Mouse (Mus musculus) gastrocnemius, postnatal 25 days (tissue): ENCODE results near the gene C530008M17Rik. TPM values are rescaled to one million over a fixed set of nuclear protein-coding genes. Genes with fewer than 3 reads are reported as not detected.

Experiments used
- DNase-seq: peaks from one replicate; pipeline ENCODE4 v3.0.0; 2022
- long read RNA-seq, 2 experiments: library from polyadenylated mRNA; stranded (forward); transcript quantifications; one replicate each; pipeline ENCODE4 v2.0.0; 2021
- total RNA-seq, 2 experiments: library from RNA; stranded (reverse); gene quantifications; 1 replicate in 1 of 2; 2 replicates in 1 of 2; pipeline ENCODE4 v1.2.3; 2021

The C530008M17Rik gene
- 1 to 10 TPM; 1.9 to 3.8 TPM for total RNA-seq
- long read RNA-seq, experiment 1, partial matches to known transcripts: 1 of 2 reads
- long read RNA-seq, experiment 1, other reads (novel, unspliced or antisense): 0 of 2 reads
- long read RNA-seq, experiment 2, partial matches to known transcripts: 2 of 5 reads
- long read RNA-seq, experiment 2, other reads (novel, unspliced or antisense): 3 of 5 reads

GRCm38 (mm10) chr5:76656212-76656611, at the start of gene C530008M17Rik:
Gene C530008M17Rik (plus strand): TSS chr5:76656512.
- DNase-seq: no peak

- no peak for DNase-seq
These were observed 46.5 kb upstream of the C530008M17Rik start for GRCm38 (mm10) chr5:76609702-76610370.

- DNase-seq: no peak
These were observed 43.3 kb upstream of the C530008M17Rik start for GRCm38 (mm10) chr5:76612867-76613499.

DNA sequence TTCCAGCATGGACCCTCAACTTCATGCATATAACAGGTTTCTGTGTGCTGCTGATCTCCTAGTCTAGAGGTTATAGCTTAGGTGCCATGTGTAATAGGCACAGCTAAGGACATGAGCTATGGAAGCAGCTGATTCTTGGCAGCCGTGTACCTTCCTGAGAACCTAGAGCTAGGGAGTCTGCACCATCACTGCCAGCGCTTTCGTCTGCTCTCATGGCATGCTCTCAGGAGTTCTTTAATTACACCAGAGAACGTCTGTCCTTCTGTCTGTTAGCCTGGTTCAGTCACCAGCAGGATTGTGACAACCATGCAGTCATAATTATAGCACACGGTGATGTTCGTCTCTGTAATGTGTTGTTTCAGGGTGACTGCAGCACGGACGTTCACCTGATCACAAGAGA, 41.0 kb upstream of the C530008M17Rik start:
- no peak for DNase-seq

DNA sequence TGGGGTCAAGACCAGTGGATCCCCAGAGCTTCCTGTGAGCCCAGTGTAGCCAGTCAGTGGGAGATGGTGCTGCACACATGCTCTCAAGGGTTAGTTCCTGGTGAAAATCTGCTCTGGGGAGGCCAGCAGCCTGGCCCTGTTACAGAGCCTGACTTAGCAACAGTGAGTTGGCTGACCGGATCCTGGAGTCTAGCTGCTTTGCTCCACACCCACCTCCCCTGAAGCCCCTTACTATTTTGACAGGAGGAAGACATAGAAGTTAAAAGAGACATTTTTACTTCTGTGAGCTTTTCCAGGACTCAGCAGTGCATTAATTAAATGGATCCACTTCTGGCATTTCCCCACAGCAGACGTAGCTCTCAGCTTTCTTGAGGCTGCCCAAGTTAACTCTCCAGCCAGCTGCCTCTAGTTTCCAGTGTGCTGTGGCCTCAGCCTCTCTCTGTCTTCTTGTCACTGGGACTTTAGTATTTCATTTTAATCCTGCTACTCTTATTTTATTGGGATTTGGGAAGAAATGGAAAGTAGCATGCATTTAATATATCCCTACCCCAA, 40.0 kb upstream of the C530008M17Rik start:
- DNase-seq: no peak

DNA sequence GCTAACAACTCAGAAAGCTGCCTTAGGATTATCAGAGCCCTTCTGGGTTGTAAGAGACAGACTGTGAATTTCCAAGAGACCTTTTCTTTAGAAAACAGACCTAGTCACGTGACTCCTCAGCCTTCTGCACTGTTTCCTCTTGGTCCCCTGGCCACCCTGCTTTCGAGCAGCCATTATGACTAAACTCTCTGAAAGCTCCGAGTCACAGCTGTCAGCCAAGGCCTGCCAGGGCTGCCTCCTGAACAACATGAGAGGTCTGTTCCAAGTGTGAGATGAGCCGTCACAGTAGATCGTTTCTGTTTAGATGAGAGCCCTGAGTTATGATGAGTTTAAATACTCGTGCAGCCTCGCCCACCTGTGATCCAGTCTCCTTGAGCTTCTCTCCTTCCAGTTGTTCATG, 37.6 kb upstream of the C530008M17Rik start:
- DNase-seq: no peak

GRCm38 (mm10) chr5:76623759-76624158, 32.6 kb upstream of the C530008M17Rik start:
- DNase-seq: no peak

DNA sequence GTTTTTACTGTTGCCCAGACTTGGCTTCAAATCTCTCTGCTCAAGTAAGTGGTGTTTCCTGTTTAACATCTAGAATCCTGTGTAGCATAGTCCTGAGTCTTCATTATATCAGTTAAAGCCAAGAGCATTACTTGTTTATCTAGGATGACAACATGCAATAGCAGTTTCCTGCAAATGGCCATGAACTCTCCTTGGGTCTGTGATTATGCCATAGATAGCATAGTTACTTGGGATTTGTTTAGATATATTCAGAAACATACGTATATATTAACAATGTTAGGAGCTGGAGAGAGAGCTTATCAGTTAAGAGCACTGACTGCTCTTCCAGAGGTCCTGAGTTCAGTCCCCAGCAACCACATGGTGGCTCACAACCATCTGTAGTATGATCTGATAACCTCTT, 28.5 kb upstream of the C530008M17Rik start:
- DNase-seq: no peak

DNA sequence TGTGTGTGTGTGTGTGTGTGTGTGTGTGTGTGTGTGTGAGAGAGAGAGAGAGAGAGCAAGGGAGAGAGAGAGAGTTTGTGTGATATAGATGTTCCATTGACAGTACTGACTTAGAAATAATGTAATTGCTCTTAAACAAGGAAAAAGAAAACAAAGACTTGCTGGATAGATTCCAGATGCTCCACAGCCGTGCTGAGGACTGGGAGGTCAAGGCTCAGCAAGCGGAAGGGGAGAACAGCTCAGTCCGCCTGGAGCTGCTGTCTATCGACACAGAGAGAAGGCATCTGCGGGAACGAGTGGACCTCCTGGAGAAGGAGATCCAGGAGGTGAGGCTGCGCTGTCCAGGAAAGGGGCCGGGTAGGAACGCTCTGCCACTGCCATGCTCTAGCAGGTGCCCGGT, 22.3 kb upstream of the C530008M17Rik start:
- DNase-seq: no peak

DNA sequence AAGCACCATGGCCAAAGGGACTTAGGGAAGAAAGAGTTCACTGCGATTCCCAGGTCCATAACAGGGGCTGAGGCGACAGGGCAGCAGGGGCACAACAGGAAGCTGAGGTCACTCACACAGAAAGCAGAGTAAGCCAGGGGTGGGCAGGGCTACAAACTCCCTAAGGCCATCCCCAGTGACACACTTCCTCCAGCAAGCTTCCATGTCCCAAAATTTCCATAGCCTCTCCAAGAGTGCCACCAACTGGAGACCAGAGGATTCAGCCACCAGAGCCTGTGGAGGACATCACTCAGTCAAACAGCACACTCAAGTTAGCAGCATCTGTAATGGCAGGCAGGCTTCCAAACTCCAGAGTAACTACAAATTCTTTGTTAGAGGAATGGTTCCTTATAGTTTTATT, 20.7 kb upstream of the C530008M17Rik start:
- no peak for DNase-seq

DNA sequence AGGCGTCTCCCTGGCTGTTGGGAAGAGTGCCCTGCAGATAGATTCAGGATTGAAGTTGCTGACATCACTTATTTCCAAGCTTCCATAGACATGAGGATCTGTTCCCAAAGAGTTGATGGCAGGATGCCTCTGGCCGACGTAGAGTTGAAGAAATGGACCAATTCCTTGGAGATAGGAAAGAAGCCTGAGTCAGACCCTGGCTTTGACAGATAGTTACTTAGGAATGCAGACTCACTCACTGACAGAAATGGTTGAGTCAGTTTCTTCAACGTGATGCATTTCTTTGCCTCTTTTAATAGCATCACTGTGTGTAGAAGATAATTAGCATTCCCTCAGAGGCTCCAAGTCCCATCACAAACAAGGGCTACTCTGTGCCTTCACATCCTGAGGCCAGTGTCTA, 14.2 kb upstream of the C530008M17Rik start:
- DNase-seq: no peak

GRCm38 (mm10) chr5:76644234-76644633, 12.1 kb upstream of the C530008M17Rik start:
- DNase-seq: no peak

- no peak for DNase-seq
These were observed 11.0 kb upstream of the C530008M17Rik start for GRCm38 (mm10) chr5:76645091-76645868.

DNA sequence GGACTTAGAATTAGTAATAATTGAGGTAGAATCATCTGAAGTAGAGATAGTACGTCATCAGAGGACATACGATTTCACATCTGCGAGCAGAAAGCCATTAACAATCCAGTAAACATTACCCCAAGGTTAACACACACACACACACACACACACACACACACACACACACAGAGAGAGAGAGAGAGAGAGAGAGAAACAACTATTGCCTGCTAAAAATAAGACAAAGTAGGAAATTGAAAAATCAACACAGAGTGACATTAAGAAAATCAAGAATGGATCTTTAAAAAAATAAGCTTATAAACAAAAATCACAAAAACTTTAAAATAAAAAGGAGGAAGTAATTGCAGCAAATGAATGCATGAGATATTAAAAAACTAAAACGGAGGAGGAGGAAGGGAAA, 6.4 kb upstream of the C530008M17Rik start:
- DNase-seq: no peak

DNA sequence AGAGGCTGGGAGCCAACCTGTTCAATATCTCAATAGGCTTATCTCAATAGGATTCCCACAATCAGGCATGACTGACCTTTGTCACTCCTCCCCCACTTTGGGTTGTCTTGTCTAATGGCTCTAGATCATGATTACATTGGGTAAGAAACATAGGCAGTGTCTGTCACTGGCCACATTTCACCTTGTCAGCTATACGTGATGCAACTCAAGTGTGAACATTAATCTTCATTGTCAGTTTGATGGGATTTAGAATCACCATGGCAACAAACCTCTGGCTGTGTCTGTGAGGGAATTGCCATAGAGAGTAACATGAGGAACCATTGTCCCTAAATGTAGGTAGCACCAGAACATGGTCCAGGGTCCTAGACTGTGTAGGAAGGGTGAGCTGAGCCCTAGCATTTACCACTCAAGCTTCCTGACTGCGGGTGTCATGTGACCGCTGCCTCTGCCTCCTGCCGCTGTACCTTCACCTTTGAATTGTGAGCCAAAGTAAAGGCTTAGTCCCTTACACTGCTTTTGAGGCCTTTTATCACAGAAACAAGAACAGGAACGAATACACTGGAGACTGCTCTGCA, 5.1 kb upstream of the C530008M17Rik start:
- DNase-seq: no peak

- peak; percentile 23 for DNase-seq
These were observed 1.2 kb downstream of the C530008M17Rik start for GRCm38 (mm10) chr5:76657245-76658083.

DNA sequence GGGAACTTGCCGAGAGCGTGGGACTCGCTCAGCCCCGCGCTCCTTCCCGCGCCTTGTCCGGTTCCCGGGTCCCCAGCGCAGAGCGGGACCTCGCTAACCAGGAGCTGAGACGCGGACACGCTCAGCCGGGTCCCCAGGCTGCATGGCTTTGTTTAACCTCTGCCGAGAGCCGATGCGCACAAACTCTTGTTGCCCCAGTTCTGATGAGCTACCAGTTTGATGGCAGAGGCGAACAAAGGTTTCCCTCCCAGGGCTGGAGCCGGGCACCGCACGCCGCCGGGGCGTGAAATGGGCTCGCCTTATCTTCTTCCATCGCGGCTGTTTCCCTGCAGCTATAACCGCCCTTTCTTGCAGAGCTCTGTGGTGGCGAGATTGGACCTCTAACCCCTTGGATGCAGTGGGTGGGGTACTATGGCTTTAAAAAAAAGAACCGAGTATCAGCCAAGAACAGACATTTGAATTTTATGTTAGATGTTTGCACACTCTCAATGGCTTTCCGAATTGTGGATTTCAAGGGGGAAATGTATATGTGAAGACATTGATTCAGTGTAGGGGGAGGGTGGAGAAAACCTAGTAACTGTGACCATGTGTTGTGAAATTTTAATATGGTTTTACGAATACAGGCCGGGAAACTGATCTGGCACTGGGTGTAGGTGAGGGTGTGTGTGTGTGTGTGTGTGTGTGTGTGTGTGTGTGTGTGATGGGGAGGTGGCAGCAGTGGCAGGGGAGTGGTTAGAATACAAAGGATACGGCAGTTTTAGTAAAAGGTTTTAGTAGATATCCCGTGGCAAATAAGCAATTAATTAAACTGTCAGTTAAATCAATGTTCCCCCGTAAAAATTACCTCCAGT, 2.0 kb downstream of the C530008M17Rik start:
- no peak for DNase-seq

- DNase-seq: no peak
These were observed 3.8 kb downstream of the C530008M17Rik start for GRCm38 (mm10) chr5:76659958-76660635.

DNA sequence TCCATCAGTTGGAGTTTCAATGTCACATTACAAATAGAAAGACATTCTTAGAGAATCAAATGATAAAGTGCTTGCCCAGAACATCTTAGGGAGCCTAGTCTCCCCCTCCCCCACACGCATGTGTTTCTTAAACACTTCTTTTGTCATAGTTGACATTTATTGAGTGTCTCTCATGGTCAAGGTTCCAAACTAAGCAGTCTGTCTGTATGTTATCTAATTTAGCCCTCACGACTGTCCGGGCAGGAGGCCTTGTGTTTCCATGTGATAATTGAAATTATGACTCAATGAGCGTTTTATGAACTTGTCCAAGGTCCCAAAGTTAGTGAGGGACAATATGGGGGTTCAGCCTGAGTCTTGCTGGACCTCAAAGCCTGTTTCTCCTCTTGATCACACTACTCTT, 5.0 kb downstream of the C530008M17Rik start:
- DNase-seq: no peak

DNA sequence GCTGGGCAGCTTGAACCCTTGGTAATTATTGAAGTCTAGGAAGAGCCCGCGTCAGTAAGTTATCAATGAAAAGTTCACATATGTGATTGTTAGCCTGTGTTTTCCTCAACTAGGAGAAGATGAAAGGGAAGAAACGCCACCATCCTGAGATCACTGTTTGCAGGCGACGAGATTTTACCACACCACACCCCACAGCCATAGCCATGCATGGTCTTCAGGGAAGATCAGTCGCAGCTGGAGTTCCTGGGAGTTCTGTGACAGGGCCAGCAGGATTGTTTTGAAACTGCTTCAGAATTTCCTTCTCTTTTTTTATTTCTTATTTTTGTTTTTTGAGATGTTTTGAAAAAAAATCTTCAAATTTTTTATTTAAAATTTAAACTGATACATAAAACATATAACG, 8.6 kb downstream of the C530008M17Rik start:
- no peak for DNase-seq
